15 mouse cellular contexts compared by ENCODE assay signal in genomic region chr1:89634055-89634454, GRCm38 (mm10).
A peak's percentile ranks its signal among the peaks of the same experiment; 100 is the strongest.
DNase-seq lines count a peak whose midpoint lies in the region; ATAC-seq and TF ChIP-seq lines count a peak whose summit lies in the region.
"Had no signal": no experiment of that assay in that cellular context is flagged by ENCODE, and none has a peak within 500 bp of the region (broad histone marks: within the 10 kb centered on the region; RNA-seq: fewer than 3 reads in every experiment).

No protein-coding gene starts in this region.

- WGBS in kidney, adult 2 months = 79% methylated on average over 14 of the region's 14 CpGs
- WGBS in kidney, embryonic 14.5 days = 77% methylated on average over 14 of the region's 14 CpGs
- WGBS in midbrain, embryonic 13.5 days = 71% methylated on average over 14 of the region's 14 CpGs
- WGBS in midbrain, embryonic 15.5 days = 76% methylated on average over 14 of the region's 14 CpGs

- no peaks in the 10 kb centered on the region for H3K9me3 ChIP-seq in kidney, embryonic 14.5 days (ENCODE audit: control insufficient read depth, low read length)
- no peaks in the 10 kb centered on the region for H3K9me3 ChIP-seq in midbrain, embryonic 13.5 days
- H3K9me3 ChIP-seq in midbrain, embryonic 15.5 days = no peaks in the 10 kb centered on the region
- H3K9me3 ChIP-seq: embryonic facial prominence, embryonic 15.5 days; forebrain, embryonic 13.5 days had no signal

- no peaks in the 10 kb centered on the region for H3K27me3 ChIP-seq in kidney, adult 2 months (replicated peaks; ENCODE audit: control insufficient read depth, insufficient read depth, low read length)
- no peaks in the 10 kb centered on the region for H3K27me3 ChIP-seq in kidney, embryonic 14.5 days (ENCODE audit: control insufficient read depth, insufficient read depth, low read length)
- no peaks in the 10 kb centered on the region for H3K27me3 ChIP-seq in midbrain, embryonic 13.5 days
- H3K27me3 ChIP-seq in midbrain, embryonic 15.5 days (replicated peaks) = no peaks in the 10 kb centered on the region
- H3K27me3 ChIP-seq: embryonic facial prominence, embryonic 15.5 days; forebrain, embryonic 13.5 days had no signal

- no peak overlapping the region for H3K9ac ChIP-seq in kidney, embryonic 14.5 days (ENCODE audit: low read depth, low read length)
- no peak overlapping the region for H3K9ac ChIP-seq in midbrain, embryonic 13.5 days (replicated peaks)
- no peak overlapping the region for H3K9ac ChIP-seq in midbrain, embryonic 15.5 days
- H3K9ac ChIP-seq: embryonic facial prominence, embryonic 15.5 days; forebrain, embryonic 13.5 days had no signal

- no peaks in the 10 kb centered on the region for H3K4me1 ChIP-seq in kidney, adult 2 months (ENCODE audit: control insufficient read depth, insufficient read depth, low read length)
- no peaks in the 10 kb centered on the region for H3K4me1 ChIP-seq in kidney, embryonic 14.5 days (ENCODE audit: control insufficient read depth, insufficient read depth, low read length)
- no peaks in the 10 kb centered on the region for H3K4me1 ChIP-seq in midbrain, embryonic 13.5 days (replicated peaks)
- H3K4me1 ChIP-seq in midbrain, embryonic 15.5 days = no peaks in the 10 kb centered on the region
- no peaks in the 10 kb centered on the region for H3K4me1 ChIP-seq in embryonic fibroblast, embryonic 13.5 days (ENCODE audit: control insufficient read depth, insufficient read depth, low read length)
- H3K4me1 ChIP-seq: forebrain, embryonic 13.5 days had no signal

- H3K4me2 ChIP-seq in kidney, embryonic 14.5 days (replicated peaks; ENCODE audit: low read depth, low read length) = no peak overlapping the region
- no peak overlapping the region for H3K4me2 ChIP-seq in midbrain, embryonic 13.5 days (replicated peaks)
- H3K4me2 ChIP-seq in midbrain, embryonic 15.5 days = no peak overlapping the region
- H3K4me2 ChIP-seq: embryonic facial prominence, embryonic 15.5 days; forebrain, embryonic 13.5 days; midbrain, embryonic 11.5 days had no signal

- no peak for ATAC-seq in kidney, embryonic 14.5 days (ENCODE audit: low FRiP score, low TSS enrichment)
- ATAC-seq in midbrain, embryonic 13.5 days = 0 out of 2 replicates have a peak, but pooled peaks have one; percentile 18
- no peak for ATAC-seq in midbrain, embryonic 15.5 days (replicated peaks)
- ATAC-seq: forebrain, embryonic 13.5 days had no signal

- TF ChIP-seq CTCF in kidney, adult 2 months (conservative IDR thresholded peaks at IDR 0.05; ENCODE audit: insufficient read depth, insufficient read length, low read depth, low read length) = 0 out of 2 replicates have a peak, but pooled peaks have one; percentile 19
- peak; percentile 43; the same call in 1 of the 2 replicates for TF ChIP-seq CTCF in embryonic fibroblast, embryonic 13.5 days (IDR thresholded peaks at IDR 0.05; ENCODE audit: borderline replicate concordance, insufficient read depth, low read length)

- no peak overlapping the region for H3K4me3 ChIP-seq in kidney, adult 2 months (ENCODE audit: insufficient read depth, low read depth, low read length)
- H3K4me3 ChIP-seq in kidney, embryonic 14.5 days (ENCODE audit: low read length) = no peak overlapping the region
- no peak overlapping the region for H3K4me3 ChIP-seq in midbrain, embryonic 13.5 days (replicated peaks)
- no peak overlapping the region for H3K4me3 ChIP-seq in midbrain, embryonic 15.5 days
- no peak overlapping the region for H3K4me3 ChIP-seq in embryonic fibroblast, embryonic 13.5 days (ENCODE audit: insufficient read depth, low read length)
- H3K4me3 ChIP-seq: embryonic facial prominence, embryonic 15.5 days; forebrain, embryonic 13.5 days had no signal

- TF ChIP-seq POLR2A in kidney, adult 2 months (IDR thresholded peaks at IDR 0.05; ENCODE audit: low read depth, low read length) = no peak
- no peak for TF ChIP-seq POLR2A in embryonic fibroblast, embryonic 13.5 days (IDR thresholded peaks at IDR 0.05; ENCODE audit: low read depth, low read length)

- no peaks in the 10 kb centered on the region for H3K36me3 ChIP-seq in kidney, adult 2 months (ENCODE audit: control insufficient read depth, insufficient read depth, low read length)
- H3K36me3 ChIP-seq in kidney, embryonic 14.5 days (ENCODE audit: control insufficient read depth, insufficient read depth, low read length) = peaks cover 26% of the 10 kb centered on the region; the same call in 1 of the 2 replicates
- H3K36me3 ChIP-seq in midbrain, embryonic 13.5 days = peaks cover 80% of the 10 kb centered on the region
- H3K36me3 ChIP-seq in midbrain, embryonic 15.5 days (replicated peaks) = peaks cover 11% of the 10 kb centered on the region; the same call in 1 of the 2 replicates
- H3K36me3 ChIP-seq: G1E had no signal

- H3K27ac ChIP-seq in kidney, adult 2 months (ENCODE audit: insufficient read depth, low read depth, low read length) = no peak overlapping the region
- no peak overlapping the region for H3K27ac ChIP-seq in kidney, embryonic 14.5 days (ENCODE audit: low read depth, low read length)
- no peak overlapping the region for H3K27ac ChIP-seq in midbrain, embryonic 13.5 days
- H3K27ac ChIP-seq in midbrain, embryonic 15.5 days = no peak overlapping the region
- H3K27ac ChIP-seq in embryonic fibroblast, embryonic 13.5 days (ENCODE audit: insufficient read depth, low read length) = no peak overlapping the region
- H3K27ac ChIP-seq: embryonic facial prominence, embryonic 15.5 days; forebrain, embryonic 13.5 days had no signal

- DNase-seq in embryo, embryonic 10 days (ENCODE audit: low spot score) = peak; percentile 43
- DNase-seq in embryo, embryonic 10.5 days (ENCODE audit: low spot score) = no peak
- no peak for DNase-seq in kidney, adult 2 months
- no peak for DNase-seq in thymus, postnatal 25 days
- DNase-seq: adrenal gland, postnatal 10 days; lung, postnatal 10 days; right cerebral cortex, adult 18-20 months had no signal
